Mouse (Mus musculus): Measurements from ENCODE around the gene Olfr66. TPM values are rescaled to one million over a fixed set of nuclear protein-coding genes. Genes with fewer than 3 reads are reported as not detected.

Gene Olfr66
- total and polyA plus RNA-seq, 3 experiments: not detected

DNA sequence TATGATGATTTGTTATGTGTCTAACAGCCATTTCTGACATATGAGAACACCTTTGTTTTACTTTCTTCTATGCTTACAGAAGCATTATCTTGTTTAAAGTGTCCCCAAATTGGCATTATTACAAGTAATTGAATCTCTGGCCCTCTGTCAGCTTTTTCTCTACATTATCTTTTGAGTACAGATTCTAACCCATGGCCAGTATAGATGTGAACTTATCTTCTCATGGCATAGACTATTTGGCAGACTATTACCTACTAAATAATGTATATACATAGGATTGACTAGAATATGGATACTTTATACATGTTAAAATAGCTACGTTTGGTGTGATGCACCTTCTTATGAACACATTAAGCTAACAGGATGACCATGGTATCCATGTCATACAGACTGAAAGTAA lies 31.4 kb downstream of the Olfr66 start (continued):
- TF ChIP-seq BHLHE40 (IDR thresholded peaks at IDR 0.05; ENCODE audit: borderline replicate concordance, low read depth, low read length) (no peak), RAD21 (IDR thresholded peaks at IDR 0.05; ENCODE audit: low read depth, low read length) (no peak), ELF1 (IDR thresholded peaks at IDR 0.05; ENCODE audit: low read depth, low read length) (no peak), ZMIZ1 (IDR thresholded peaks at IDR 0.05; ENCODE audit: low read depth, low read length) (no peak)

DNA sequence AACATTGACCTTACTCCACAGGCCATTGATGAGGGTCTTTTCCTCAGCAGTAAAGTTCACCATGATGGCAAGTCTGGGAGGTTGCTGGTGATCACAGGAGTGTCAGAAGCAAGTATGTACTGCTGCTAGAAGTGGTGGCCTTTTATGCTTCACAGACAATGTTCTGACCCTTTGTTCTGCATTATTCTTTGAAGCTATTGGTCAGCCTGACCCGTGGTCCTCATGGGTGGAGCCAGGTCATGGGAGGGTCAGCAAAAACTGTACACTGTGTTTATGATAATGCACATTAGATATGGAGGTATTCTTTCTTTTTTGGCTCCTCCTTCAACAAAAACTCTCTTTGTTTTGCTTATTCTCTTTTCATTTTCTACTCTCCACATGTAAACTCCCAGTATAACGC lies 33.0 kb downstream of the Olfr66 start, which contains the start of gene Hbb-y:
Gene Hbb-y (minus strand): TSS at position 127 of the 400 bp plus-strand sequence.
- DNase-seq (ENCODE audit: low read depth, low spot score): no peak
- TF ChIP-seq MAX (IDR thresholded peaks at IDR 0.05; ENCODE audit: low read length) (no peak), BHLHE40 (IDR thresholded peaks at IDR 0.05; ENCODE audit: borderline replicate concordance, low read depth, low read length) (no peak), POLR2AphosphoS2 (IDR thresholded peaks at IDR 0.05; ENCODE audit: low read length) (no peak), ZKSCAN1 (IDR thresholded peaks at IDR 0.05; ENCODE audit: low read depth, low read length) (no peak), MEF2A (IDR thresholded peaks at IDR 0.05; ENCODE audit: extremely low read depth, insufficient replicate concordance, low read depth, low read length, poor library complexity, severe bottlenecking) (no peak), CHD2 (IDR thresholded peaks at IDR 0.05; ENCODE audit: low read length) (no peak), TBP (IDR thresholded peaks at IDR 0.05; ENCODE audit: low read depth, low read length) (no peak), MYC (IDR thresholded peaks at IDR 0.05; ENCODE audit: low read depth, low read length) (no peak), ZNF384 (IDR thresholded peaks at IDR 0.05; ENCODE audit: low read depth, low read length) (no peak), RAD21 (IDR thresholded peaks at IDR 0.05; ENCODE audit: low read depth, low read length) (no peak), POLR2AphosphoS5 (IDR thresholded peaks at IDR 0.05; ENCODE audit: borderline replicate concordance, low read depth, low read length) (no peak), CTCF (IDR thresholded peaks at IDR 0.05 in 2 of 3, conservative IDR thresholded peaks at IDR 0.05 in 1 of 3; ENCODE audit: control insufficient read depth in 1 of 3, insufficient read depth in 1 of 3, low read depth in 2 of 3, low read length in 3 of 3, poor library complexity in 1 of 3, severe bottlenecking in 1 of 3) (no peak), USF2 (IDR thresholded peaks at IDR 0.05; ENCODE audit: borderline replicate concordance in 1 of 2, insufficient read depth in 1 of 2, low read depth in 1 of 2, low read length in 2 of 2) (no peak), SMC3 (IDR thresholded peaks at IDR 0.05; ENCODE audit: low read depth, low read length) (no peak), MYB (IDR thresholded peaks at IDR 0.05; ENCODE audit: low read depth, low read length) (no peak), UBTF (IDR thresholded peaks at IDR 0.05; ENCODE audit: borderline replicate concordance, insufficient read depth, low read depth, low read length) (no peak)
- H3K36me3 ChIP-seq (ENCODE audit: control insufficient read depth in 1 of 2, insufficient read depth in 2 of 2, low read length in 2 of 2): peaks cover 0 to 15% of the 10 kb centered on the region in 2 experiments; a peak in 2 of 4 replicates
- H3K9me3 ChIP-seq (replicated peaks; ENCODE audit: insufficient read depth, low read length): no peaks in the 10 kb centered on the region
- H3K9ac ChIP-seq (ENCODE audit: control insufficient read depth, low read depth, low read length, poor library complexity, severe bottlenecking): no peak within 1 kb of the TSS
- H3K27ac ChIP-seq (ENCODE audit: control insufficient read depth, low read depth, low read length): no peak within 1 kb of the TSS
- H3K27me3 ChIP-seq (ENCODE audit: control insufficient read depth in 1 of 2, insufficient read depth in 2 of 2, low read length in 2 of 2): no peaks in the 10 kb centered on the region
- no peak within 1 kb of the TSS for H3K4me3 ChIP-seq (ENCODE audit: control insufficient read depth in 1 of 2, insufficient read depth in 1 of 2, low read depth in 2 of 2, low read length in 2 of 2)
- no peaks in the 10 kb centered on the region for H3K79me2 ChIP-seq (ENCODE audit: control insufficient read depth, insufficient read depth, low read length, poor library complexity)
- peaks cover 6 to 16% of the 10 kb centered on the region in 2 experiments for H3K4me1 ChIP-seq (ENCODE audit: control insufficient read depth in 1 of 2, insufficient read depth in 2 of 2, low read length in 2 of 2)

Data from MEL (cell line).